Mouse (Mus musculus) layer of hippocampus, adult 9-10 months (tissue): ENCODE data around the gene Pak2.

Source experiments
- DNase-seq: peaks from one replicate; pipeline ENCODE4 v3.0.0; 2022; ENCODE audit warnings: low spot score

Gene Pak2

DNA sequence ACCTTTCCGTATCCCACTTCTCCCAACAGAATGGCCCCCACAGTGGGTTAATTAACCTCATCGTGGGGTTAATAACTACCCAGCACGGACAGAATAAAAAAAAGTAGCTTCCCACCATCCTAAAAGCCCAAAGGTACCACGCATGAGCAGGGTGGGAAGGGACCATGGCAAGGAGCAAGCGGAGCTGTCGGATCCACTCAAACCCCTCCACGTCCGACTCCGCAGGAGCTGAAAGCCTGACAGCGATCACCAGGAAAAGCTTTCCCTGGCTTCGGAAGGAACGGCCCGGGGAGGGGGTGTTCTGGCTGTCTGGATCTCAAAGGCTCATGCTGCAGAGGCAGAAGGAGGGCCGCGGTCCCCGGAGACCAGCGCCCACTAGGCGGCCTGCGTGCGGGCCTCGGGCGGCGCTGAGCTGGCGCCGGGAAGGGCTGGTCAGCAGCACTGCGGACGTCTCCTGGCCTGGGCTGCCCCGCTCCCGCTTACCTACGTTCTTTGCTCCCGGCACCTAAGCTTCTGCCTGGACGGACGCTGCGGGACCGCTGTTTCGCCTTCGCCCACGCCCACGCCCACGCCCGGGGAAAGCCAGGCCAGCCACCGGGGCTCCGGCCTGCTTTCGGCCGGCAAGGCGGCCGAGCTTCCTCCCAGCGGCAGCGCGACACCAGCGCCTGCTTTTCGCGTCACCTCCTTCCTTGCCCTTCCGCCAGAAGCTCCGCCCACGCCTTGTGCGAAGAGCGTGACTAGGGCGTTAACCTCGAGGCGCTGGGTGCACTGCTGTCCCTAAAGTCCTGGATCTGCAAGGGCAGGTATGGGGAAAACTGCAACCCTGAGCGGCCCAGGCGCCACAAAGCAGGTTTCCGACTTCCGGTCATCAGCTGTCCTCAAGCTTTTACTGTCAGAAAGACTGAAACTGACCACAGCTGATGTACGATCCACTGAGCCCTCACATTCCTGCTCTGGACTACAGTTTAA, 76.3 kb downstream of the Pak2 start, which contains the start of gene Senp5:
TSS of gene Senp5 (minus strand) at position 779 of the 969 bp plus-strand sequence.
- peak; percentile 75 for DNase-seq

DNA sequence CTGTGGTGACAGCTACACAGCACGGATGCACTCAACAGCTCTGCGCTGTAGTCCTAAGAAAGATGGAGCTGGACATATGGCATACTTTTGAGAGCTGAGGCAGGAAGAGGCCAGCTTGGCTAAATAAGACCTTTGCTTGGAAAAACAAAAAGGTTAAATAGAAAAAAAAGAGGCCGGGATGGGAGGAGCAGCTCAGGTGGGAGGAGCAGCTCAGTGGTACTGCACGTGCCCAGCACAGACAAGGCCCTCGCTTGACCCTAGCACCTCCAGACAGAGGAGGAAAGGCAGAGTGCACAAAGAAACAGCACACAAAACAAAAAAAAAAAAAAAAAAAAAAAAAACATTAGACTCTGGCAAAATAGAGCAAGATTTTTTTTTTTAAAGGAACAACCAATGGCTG, 82.8 kb downstream of the Pak2 start:
- no peak for DNase-seq

DNA sequence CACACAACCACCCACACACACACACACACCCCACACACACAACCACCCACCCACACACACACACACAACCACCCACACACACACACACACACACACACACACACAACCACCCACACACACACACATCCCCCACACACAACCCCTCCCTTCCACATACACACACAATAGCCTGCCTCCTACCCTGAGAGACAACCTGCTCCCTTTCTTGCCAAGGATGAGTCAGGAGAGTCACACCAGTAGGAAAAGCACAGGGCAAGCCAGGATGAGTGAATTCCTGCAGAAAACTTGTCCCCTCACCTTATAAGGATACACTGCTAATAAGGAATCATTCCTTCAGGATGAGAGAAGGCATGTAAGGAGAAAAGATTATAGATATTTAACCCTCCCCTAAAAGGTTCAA, 85.2 kb downstream of the Pak2 start:
- no peak for DNase-seq

DNA sequence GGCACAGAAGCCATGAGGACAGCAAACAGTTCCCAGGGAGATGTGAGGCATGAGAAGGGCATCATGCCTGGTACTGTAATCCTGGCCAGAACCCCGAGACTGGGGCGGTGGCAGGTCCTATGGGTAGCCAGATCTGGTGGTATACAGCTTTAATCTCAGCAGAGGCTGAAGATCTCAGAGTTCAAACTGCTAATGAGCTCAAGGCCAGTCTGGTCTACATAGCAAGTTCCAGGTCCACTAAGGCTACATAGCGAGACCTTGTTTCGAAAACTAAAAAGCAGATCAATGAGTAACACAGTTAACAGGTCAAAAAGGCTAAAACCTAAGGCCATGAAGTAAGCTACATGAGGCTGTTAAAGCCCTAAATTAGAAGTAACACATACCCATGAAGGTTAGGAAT, 85.9 kb downstream of the Pak2 start:
- no peak for DNase-seq

DNA sequence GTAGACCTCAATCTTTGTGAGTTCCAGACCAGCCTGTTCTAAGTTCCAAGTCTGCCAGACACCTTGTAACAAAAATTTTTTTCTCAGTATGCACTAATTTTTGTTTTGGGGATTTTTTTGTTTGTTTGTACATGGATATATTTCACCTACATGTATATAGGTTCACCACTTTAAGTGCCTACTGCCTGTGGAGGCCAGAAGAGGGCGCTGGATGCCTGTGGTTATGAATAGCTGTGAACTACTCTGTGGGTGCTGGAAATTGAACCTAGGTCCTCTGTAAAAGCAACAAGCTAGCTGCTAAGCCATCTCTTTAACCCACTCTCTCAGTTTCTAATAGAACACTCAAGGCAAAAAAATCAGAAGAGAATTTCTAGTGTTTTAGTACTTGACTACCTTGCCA, 87.1 kb downstream of the Pak2 start:
- no peak for DNase-seq

DNA sequence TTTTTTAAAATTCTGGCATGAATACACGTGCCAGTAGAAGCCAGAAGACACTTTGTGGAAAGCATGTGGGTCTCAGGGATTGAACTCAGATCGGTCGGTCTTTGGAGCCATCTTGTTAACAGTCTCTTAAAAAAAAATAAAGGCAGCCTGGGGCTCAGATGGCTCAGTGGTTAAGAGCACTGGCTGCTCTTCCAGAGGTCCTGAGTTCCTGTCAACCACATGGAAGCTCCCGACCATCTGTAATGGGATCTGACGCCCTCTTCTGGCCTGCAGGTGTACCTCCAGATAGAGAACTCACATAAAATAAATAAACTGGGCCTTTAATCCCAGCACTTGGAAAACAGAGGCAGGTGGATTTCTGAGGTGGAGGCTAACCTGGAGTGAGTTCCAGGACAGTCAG, 98.2 kb downstream of the Pak2 start:
- no peak for DNase-seq

DNA sequence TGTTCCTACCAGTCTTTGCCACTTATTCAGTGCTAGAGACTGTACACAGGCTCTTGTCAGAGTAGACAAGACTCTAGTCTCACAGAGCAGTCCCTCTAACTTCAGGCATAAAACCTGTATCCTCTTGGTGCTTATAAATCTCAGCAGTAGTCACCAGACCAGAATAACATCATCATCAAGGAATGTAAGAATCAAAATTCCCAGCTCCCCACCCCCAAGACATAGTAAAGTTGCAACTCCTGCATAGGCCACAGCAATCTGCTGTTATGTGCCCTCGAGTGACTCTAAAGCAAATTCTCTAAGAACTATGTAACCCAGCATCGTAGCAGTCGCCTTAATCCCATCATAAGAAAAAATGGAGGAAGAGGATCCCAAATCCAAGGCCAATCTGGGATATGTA, 99.6 kb downstream of the Pak2 start:
- no peak for DNase-seq

DNA sequence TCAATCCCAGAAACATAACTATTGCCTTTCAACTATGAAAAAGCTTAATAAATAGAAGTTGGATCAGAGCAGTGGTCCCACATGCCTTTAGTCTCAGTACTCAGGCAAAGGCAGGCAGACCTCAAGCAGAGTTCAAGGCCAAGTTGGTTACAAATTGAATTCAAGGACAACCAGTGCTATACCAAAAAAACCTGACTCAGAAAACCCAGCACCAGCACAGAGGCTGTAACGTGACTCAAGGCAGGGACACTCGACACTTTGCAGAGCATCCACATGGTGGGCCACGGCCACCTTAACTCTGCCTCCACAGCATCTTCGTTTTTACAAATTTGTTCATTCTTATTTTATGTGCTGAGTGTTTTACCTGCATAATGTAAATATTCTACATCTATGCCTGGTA, 103.9 kb downstream of the Pak2 start:
- no peak for DNase-seq
